32 mouse cellular contexts compared by ENCODE assay signal in genomic region chr2:147165863-147166262, GRCm38 (mm10). TPM values are rescaled to one million over a fixed set of nuclear protein-coding genes. Genes with fewer than 3 reads are reported as not detected.
"Had no signal": no experiment of that assay in that cellular context is flagged by ENCODE, and none has a peak within 500 bp of the region (broad histone marks: within the 10 kb centered on the region; RNA-seq: fewer than 3 reads in every experiment).

No protein-coding gene starts in this region.

- H3K9me3 ChIP-seq: heart, embryonic 13.5 days; heart, embryonic 15.5 days; hindbrain, embryonic 13.5 days; hindbrain, embryonic 15.5 days; kidney, embryonic 15.5 days; limb, embryonic 13.5 days; limb, embryonic 15.5 days; liver, embryonic 12.5 days had no signal

- H3K4me1 ChIP-seq: heart, embryonic 13.5 days; heart, embryonic 15.5 days; hindbrain, embryonic 13.5 days; hindbrain, embryonic 15.5 days; kidney, embryonic 15.5 days; limb, embryonic 13.5 days; limb, embryonic 15.5 days; liver, embryonic 12.5 days had no signal

- H3K4me3 ChIP-seq: heart, embryonic 13.5 days; heart, embryonic 15.5 days; hindbrain, embryonic 13.5 days; hindbrain, embryonic 15.5 days; kidney, embryonic 15.5 days; limb, embryonic 13.5 days; limb, embryonic 15.5 days; liver, embryonic 12.5 days had no signal

- H3K27ac ChIP-seq: heart, embryonic 13.5 days; heart, embryonic 15.5 days; hindbrain, embryonic 13.5 days; hindbrain, embryonic 15.5 days; hindbrain, postnatal 0 days; kidney, embryonic 15.5 days; kidney, postnatal 0 days; limb, embryonic 13.5 days; limb, embryonic 15.5 days; liver, embryonic 12.5 days had no signal

- ATAC-seq: hindbrain, postnatal 0 days; intestine, embryonic 16.5 days; liver, embryonic 12.5 days had no signal

- H3K9ac ChIP-seq: heart, embryonic 13.5 days; heart, embryonic 15.5 days; hindbrain, embryonic 13.5 days; hindbrain, embryonic 15.5 days; kidney, embryonic 15.5 days; limb, embryonic 13.5 days; limb, embryonic 15.5 days; liver, embryonic 12.5 days had no signal

- DNase-seq: gastrocnemius, postnatal 14 days; gastrocnemius, postnatal 36 days; heart, adult 18-20 months; heart, postnatal 14 days; heart, postnatal 36 days; kidney, adult 11 months; kidney, adult 2 months; kidney, adult 9 months; kidney, postnatal 14 days; kidney, postnatal 36 days; layer of hippocampus, adult 9-11 months; layer of hippocampus, postnatal 36 days; left cerebral cortex, postnatal 4 days had no signal

- H3K4me2 ChIP-seq: heart, embryonic 11.5 days; heart, embryonic 13.5 days; heart, embryonic 15.5 days; hindbrain, embryonic 13.5 days; hindbrain, embryonic 15.5 days; kidney, embryonic 15.5 days; limb, embryonic 13.5 days; limb, embryonic 15.5 days; liver, embryonic 12.5 days had no signal

- H3K27me3 ChIP-seq: heart, embryonic 15.5 days; hindbrain, embryonic 15.5 days; kidney, embryonic 15.5 days; limb, embryonic 13.5 days; limb, embryonic 15.5 days; liver, embryonic 12.5 days had no signal

- H3K36me3 ChIP-seq: heart, embryonic 13.5 days; heart, embryonic 15.5 days; hindbrain, embryonic 13.5 days; hindbrain, embryonic 15.5 days; kidney, embryonic 15.5 days; limb, embryonic 13.5 days; limb, embryonic 15.5 days; liver, embryonic 12.5 days had no signal

RNA-seq across cellular contexts. Expression of gene Nkx2-2, which starts 28.2 kb away (rescaled TPM):
- total RNA-seq: gastrocnemius, adult 18-20 months; gastrocnemius, adult 8-10 months; gastrocnemius, postnatal 36 days; heart, adult 18-20 months; heart, adult 8-10 months; heart, postnatal 14 days; heart, postnatal 36 days; hematopoietic stem cell, adult 5-6 weeks; liver, adult 2 months had no signal
- polyA plus RNA-seq: gonadal fat pad, adult 2 months; heart, embryonic 13.5 days; heart, embryonic 15.5 days; heart, postnatal 0 days; kidney, adult 2 months; kidney, embryonic 15.5 days; kidney, postnatal 0 days; limb, embryonic 13.5 days; limb, embryonic 15.5 days; liver, adult 2 months; liver, embryonic 12.5 days had no signal
